Mouse (Mus musculus) heart, postnatal 0 days (tissue): ENCODE data around the gene Cd2.

ENCODE experiments used
- CTCF ChIP-seq: IDR thresholded peaks from 2 replicates; pipeline ENCODE4 v1.5.1; 2016; ENCODE audit warnings: antibody characterized with exemption, control low read depth, low read depth
- EP300 ChIP-seq: IDR thresholded peaks from 2 replicates; pipeline ENCODE4 v1.6.1; 2016; ENCODE audit warnings: antibody characterized with exemption, low read depth

- no peak for TF ChIP-seq CTCF
- TF ChIP-seq EP300, result no peak
These were observed 45.9 kb downstream of the Cd2 start for GRCm38 (mm10) chr3:101241866-101242265.
